In the genomic region with DNA sequence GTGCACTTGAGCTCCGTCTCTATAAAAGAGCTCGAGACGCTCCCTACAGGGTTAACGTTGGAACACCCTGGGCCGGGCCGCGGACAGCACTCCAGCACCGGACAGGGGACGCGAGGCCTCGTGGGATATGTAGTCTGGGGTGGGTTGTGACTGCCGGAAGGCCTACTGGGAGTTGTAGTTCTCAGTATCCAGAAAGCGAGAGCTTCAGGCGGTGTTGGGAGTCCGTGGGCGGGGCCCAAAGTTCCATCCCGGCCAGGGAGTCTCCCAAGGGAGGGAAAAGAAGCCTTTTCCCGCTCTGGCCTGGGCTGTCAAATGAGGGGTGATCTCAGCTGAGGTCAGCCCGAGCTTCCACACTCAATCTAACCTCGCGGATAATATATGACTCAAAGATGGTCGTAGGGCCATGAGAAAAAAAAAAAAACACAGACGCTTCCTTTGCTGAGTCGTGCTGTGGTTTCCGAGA, we compare ENCODE assay signal across 8 mouse cellular contexts. TPM values are rescaled to one million over a fixed set of nuclear protein-coding genes. Genes with fewer than 3 reads are reported as not detected.
DNase-seq lines count a peak whose midpoint lies in the region; ATAC-seq lines count a peak whose summit lies in the region.

No protein-coding gene starts in this region.

- peak; percentile 90 for ATAC-seq in inflammation-experienced regulatory T-cells, adult 6 months
- peak; percentile 94 for ATAC-seq in megakaryocyte-erythroid progenitor cell, adult 5-6 weeks (replicated peaks; ENCODE audit: low FRiP score, low TSS enrichment, poor library complexity, severe bottlenecking)

- DNase-seq in adipocyte (ENCODE audit: low spot score): peak; percentile 98
- peak; percentile 97 for DNase-seq in embryo, embryonic 10 days (ENCODE audit: low spot score)
- DNase-seq in gastrocnemius, postnatal 10 days: peak; percentile 88
- DNase-seq in left cerebral cortex, postnatal 10 days (ENCODE audit: extremely low spot score in 1 of 2, low spot score in 2 of 2): peak; percentile 96 to 97
- DNase-seq in right cerebral cortex, postnatal 25 days: peak; percentile 92
- DNase-seq in urinary bladder, postnatal 4 days (ENCODE audit: low spot score in 2 of 2): peak; percentile 94 to 95

- intact Hi-C loops in left cerebral cortex, postnatal 10 days (cut with DNase I): no loop called here

RNA-seq across cellular contexts. Expression of a gene that starts 0.9 kb away (rescaled TPM):
- total RNA-seq in gastrocnemius, postnatal 10 days (2021): 10 to 100 TPM; 44.5 to 48.7 TPM
- 10 to 100 TPM in 1 of 3 experiments, 1 to 10 TPM in 2; 6.2 to 10.4 (median 8.1) TPM for polyA plus RNA-seq in inflammation-experienced regulatory T-cells, adult 6 months (2017; shearing (Covaris generic))
- total RNA-seq in left cerebral cortex, postnatal 10 days (2021): 100 to 1,000 TPM; 115 to 116 TPM
- total RNA-seq in megakaryocyte-erythroid progenitor cell, adult 5-6 weeks (2014; fragmentation: Nextera tagmentation): 7.3 and 9.4 TPM in 2 replicates
- total RNA-seq in megakaryocyte-erythroid progenitor cell, adult 5-6 weeks (2017): 8.0 and 9.0 TPM in 2 replicates

RNA-seq across cellular contexts. Expression of a gene that starts 25.4 kb away (rescaled TPM):
- 10 to 100 TPM; 40.9 to 53.0 TPM for total RNA-seq in gastrocnemius, postnatal 10 days (2021)
- 100 to 1,000 TPM in 1 of 3 experiments, 10 to 100 TPM in 2; 97.2 to 105 (median 98.5) TPM for polyA plus RNA-seq in inflammation-experienced regulatory T-cells, adult 6 months (2017; shearing (Covaris generic))
- total RNA-seq in left cerebral cortex, postnatal 10 days (2021): 100 to 1,000 TPM; 107 to 121 TPM
- total RNA-seq in megakaryocyte-erythroid progenitor cell, adult 5-6 weeks (2014; fragmentation: Nextera tagmentation): 101 and 115 TPM in 2 replicates
- 218 and 222 TPM in 2 replicates for total RNA-seq in megakaryocyte-erythroid progenitor cell, adult 5-6 weeks (2017)

RNA-seq across cellular contexts. Expression of a gene that starts 37.9 kb away (rescaled TPM):
- 100 to 1,000 TPM; 199 to 247 TPM for total RNA-seq in gastrocnemius, postnatal 10 days (2021)
- polyA plus RNA-seq in inflammation-experienced regulatory T-cells, adult 6 months (2017; shearing (Covaris generic)): under 1 TPM in 2 of 3 experiments, not detected in 1; 0.29 to 0.65 TPM
- total RNA-seq in left cerebral cortex, postnatal 10 days (2021): 1 to 10 TPM in 1 of 2 experiments, under 1 TPM in 1; 0.51 to 1.0 TPM
- total RNA-seq in megakaryocyte-erythroid progenitor cell, adult 5-6 weeks (2014; fragmentation: Nextera tagmentation): not detected in 2 replicates
- total RNA-seq in megakaryocyte-erythroid progenitor cell, adult 5-6 weeks (2017): not detected in 2 replicates

Comparison
In these comparisons a context has a peak if more than half of its experiments do, and no peak if none do; other contexts are left out.
1. Peak in every context shown above with its lines: DNase-seq and ATAC-seq.
2. RNA of a gene that starts 0.9 kb away (total RNA-seq): 115 to 116 TPM in left cerebral cortex, postnatal 10 days and 44.5 to 48.7 TPM in gastrocnemius, postnatal 10 days; 7.3 to 9.4 TPM in megakaryocyte-erythroid progenitor cell, adult 5-6 weeks; every median in the first group is over 4 times any median in the second.
3. RNA of a gene that starts 37.9 kb away (total RNA-seq): 199 to 247 TPM in gastrocnemius, postnatal 10 days; 0.51 to 1.0 TPM in left cerebral cortex, postnatal 10 days and not detected in megakaryocyte-erythroid progenitor cell, adult 5-6 weeks; every median in the first group is over 10 times any median in the second.